Mouse (Mus musculus) stomach, adult 2 months (tissue): ENCODE measurements around the gene Adra2b. TPM values are rescaled to one million over a fixed set of nuclear protein-coding genes. Genes with fewer than 3 reads are reported as not detected.

ENCODE experiments used
- polyA plus RNA-seq: library from polyadenylated mRNA; depleted of rRNA; stranded (reverse); fragments of >200 nt; gene quantifications from 2 replicates; pipeline ENCODE4 v1.2.3, GENCODE M21; 2012; rRNA removed

The Adra2b gene
- 0.17 and 0.25 TPM in 2 replicates for polyA plus RNA-seq

DNA sequence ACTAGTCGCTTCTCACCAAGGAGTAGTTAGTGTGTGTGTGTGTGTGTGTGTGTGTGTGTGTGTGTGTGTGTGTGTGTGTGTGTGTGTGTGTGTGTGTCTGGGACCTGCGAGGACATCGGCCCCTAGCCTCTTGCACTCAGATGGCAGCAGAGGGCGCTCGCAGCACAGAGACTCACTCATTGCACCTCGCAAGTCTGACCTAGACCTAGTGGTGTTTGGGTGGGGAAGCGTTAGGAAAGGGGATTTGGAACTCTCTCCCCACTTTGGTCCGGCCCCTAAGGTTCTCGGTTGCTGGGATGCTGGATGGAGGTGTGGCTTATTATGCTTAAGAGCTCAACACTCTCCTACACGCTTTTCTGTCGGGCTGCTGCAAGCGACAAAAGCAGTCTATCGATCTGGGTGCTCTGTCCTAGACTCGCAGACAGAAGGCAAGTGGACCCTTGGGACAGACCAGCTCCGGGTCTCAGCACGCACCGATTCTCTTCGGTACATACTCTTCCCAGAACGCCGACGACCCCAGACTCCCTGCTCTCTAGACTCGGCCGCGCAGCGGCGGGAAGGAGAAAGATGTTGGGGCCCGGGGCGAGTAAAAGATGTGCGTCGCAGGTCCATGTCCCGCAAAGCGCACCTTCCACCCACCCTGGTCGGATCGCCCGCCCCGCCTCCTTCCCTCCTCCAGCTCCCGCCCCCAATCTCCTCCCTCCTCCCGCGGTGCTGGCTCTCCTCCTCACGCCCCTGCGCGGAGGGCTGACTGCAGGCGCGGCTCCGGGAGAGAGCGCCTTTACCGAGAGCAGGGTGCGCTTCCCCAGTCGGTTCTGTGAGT lies at the start of gene Adra2b:
TSS of gene Adra2b (plus strand) at position 750 of the 823 bp plus-strand sequence.

GRCm38 (mm10) chr2:127335767-127336496 lies 27.1 kb upstream of the Adra2b start, which contains the start of gene Dusp2:
Dusp2 (plus strand) TSS chr2:127336159.

DNA sequence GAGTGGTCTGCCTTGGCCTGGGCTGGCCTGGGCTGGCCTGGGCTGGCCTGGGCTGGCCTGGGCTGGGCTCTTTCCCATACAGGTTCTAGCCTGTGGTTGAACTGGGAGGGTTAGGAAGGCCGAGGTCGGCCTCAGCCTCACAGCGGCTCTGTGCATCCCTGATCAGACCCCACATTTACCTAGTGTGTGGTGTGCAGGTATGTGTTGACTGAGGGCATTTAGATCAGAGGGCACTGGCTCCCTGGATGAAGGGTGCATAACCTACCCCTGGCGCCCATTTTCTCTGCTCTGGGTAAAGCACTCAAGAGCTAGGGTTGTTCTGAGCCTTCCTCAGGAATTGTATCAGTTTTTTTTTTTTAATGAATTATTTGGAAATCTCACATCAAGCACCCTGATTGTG lies 24.6 kb upstream of the Adra2b start, which contains the start of gene Astl:
TSS of gene Astl (plus strand) at position 224 of the 400 bp plus-strand sequence.

Other genes starting within 250 kb of the Adra2b start
- 0.40 and 0.63 TPM in 2 replicates for gene Ncaph, start 229.3 kb upstream of the Adra2b start, polyA plus RNA-seq
- 1.7 and 2.1 TPM in 2 replicates for gene Itpripl1, start 219.8 kb upstream of the Adra2b start, polyA plus RNA-seq
- 0.29 and 0.58 TPM in 2 replicates for gene 1810024B03Rik, start 154.9 kb upstream of the Adra2b start, polyA plus RNA-seq
- gene Snrnp200, start 154.8 kb upstream of the Adra2b start, polyA plus RNA-seq, result 5.7 and 8.8 TPM in 2 replicates
- gene Ciao1, start 115.4 kb upstream of the Adra2b start, polyA plus RNA-seq, result 19.1 and 19.5 TPM in 2 replicates
- 27.3 and 39.0 TPM in 2 replicates for gene Tmem127, start 115.3 kb upstream of the Adra2b start, polyA plus RNA-seq
- gene Stard7, start 93.0 kb upstream of the Adra2b start, polyA plus RNA-seq, result 12.3 and 33.1 TPM in 2 replicates
- gene Dusp2, start 27.0 kb upstream of the Adra2b start, polyA plus RNA-seq, result 1.4 and 1.9 TPM in 2 replicates
- not detected in 2 replicates for gene Astl, start 24.6 kb upstream of the Adra2b start, polyA plus RNA-seq
- 0.14 and 0.42 TPM in 2 replicates for gene Gpat2, start 62.0 kb downstream of the Adra2b start, polyA plus RNA-seq
- 4.8 and 5.9 TPM in 2 replicates for gene Fahd2a, start 81.4 kb downstream of the Adra2b start, polyA plus RNA-seq
- 0.74 and 1.1 TPM in 2 replicates for gene Kcnip3, start 158.9 kb downstream of the Adra2b start, polyA plus RNA-seq
- 20.2 and 23.6 TPM in 2 replicates for gene Prom2, start 178.3 kb downstream of the Adra2b start, polyA plus RNA-seq
- gene Zfp661, start 223.9 kb downstream of the Adra2b start, polyA plus RNA-seq, result 0.52 and 0.74 TPM in 2 replicates
- gene Mrps5, start 224.0 kb downstream of the Adra2b start, polyA plus RNA-seq, result 20.0 and 21.9 TPM in 2 replicates